Mouse (Mus musculus): Measurements from ENCODE around the gene Rpl34.

- TF ChIP-seq CTCF (IDR thresholded peaks at IDR 0.05; ENCODE audit: borderline replicate concordance, insufficient read depth, low read length) (no peak), POLR2A (IDR thresholded peaks at IDR 0.05; ENCODE audit: low read depth, low read length) (no peak)
These were observed 17.3 kb downstream of the Rpl34 start for GRCm38 (mm10) chr3:130712891-130713290.
